Mouse (Mus musculus) liver, postnatal 0 days (tissue): ENCODE data around the gene Pik3c2g.

Source experiments
- CTCF ChIP-seq: sonication (generic); IDR thresholded peaks from 2 replicates; pipeline ENCODE4 v1.5.1; 2016; ENCODE audit warnings: antibody characterized with exemption, low read depth
- EP300 ChIP-seq: IDR thresholded peaks from 2 replicates; pipeline ENCODE4 v1.6.1; 2016; ENCODE audit warnings: antibody characterized with exemption, low read depth, mild to moderate bottlenecking

DNA sequence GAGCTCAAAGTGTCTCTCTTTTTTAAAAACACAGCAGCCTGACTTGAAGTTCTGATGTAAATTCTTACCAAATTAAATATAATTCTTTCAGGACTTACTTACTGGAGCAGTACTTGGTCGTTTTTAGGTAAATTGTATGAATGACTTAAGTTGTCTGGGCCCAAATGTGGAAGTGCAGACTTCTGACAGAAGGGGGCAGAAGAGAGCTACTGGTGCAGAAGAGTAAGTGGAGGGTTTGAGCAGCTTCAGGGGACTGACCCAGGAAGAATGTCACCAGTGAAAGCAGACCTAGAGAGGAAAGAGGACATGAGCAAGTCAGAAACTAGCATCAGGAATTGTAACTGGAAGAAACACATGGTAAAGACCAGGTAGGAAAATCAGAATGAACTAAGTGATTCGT is 193.0 kb downstream of the Pik3c2g start:
- TF ChIP-seq CTCF = peak; percentile 35
- no peak for TF ChIP-seq EP300
